Mouse (Mus musculus) central nervous system, embryonic 14 days (tissue): ENCODE results near the gene Pex5. TPM values are rescaled to one million over a fixed set of nuclear protein-coding genes. Genes with fewer than 3 reads are reported as not detected.

Experiments
- polyA plus RNA-seq: library from polyadenylated mRNA; depleted of rRNA; stranded (reverse); fragments of >200 nt; gene quantifications from 2 replicates; pipeline ENCODE4 v1.2.3, GENCODE M21; 2012; rRNA removed

The Pex5 gene
- 86.2 and 93.2 TPM in 2 replicates for polyA plus RNA-seq

GRCm38 (mm10) chr6:124414927-124415325 lies at the start of gene Pex5:
Gene Pex5 (minus strand): TSS chr6:124415067.

Other genes with a start within 250 kb of the Pex5 start
- gene Vmn2r27, start 183.2 kb downstream of the Pex5 start, polyA plus RNA-seq: not detected in 2 replicates
- gene Cd163, start 110.4 kb downstream of the Pex5 start, polyA plus RNA-seq: 0.06 and 0.10 TPM in 2 replicates
- gene Clstn3, start 49.7 kb upstream of the Pex5 start, polyA plus RNA-seq: 60.9 and 64.3 TPM in 2 replicates
- gene C1rl, start 78.0 kb upstream of the Pex5 start, polyA plus RNA-seq: 0.09 and 0.10 TPM in 2 replicates
- 0.33 and 0.93 TPM in 2 replicates for gene C1ra, start 97.3 kb upstream of the Pex5 start, polyA plus RNA-seq
- gene C1s1, start 127.3 kb upstream of the Pex5 start, polyA plus RNA-seq: 1.3 and 2.9 TPM in 2 replicates
- not detected in 2 replicates for gene C1rb, start 155.2 kb upstream of the Pex5 start, polyA plus RNA-seq
- 0.34 and 0.44 TPM in 2 replicates for gene C1s2, start 221.0 kb upstream of the Pex5 start, polyA plus RNA-seq
- 53.8 and 63.1 TPM in 2 replicates for gene Lpcat3, start 248.0 kb upstream of the Pex5 start, polyA plus RNA-seq